In the genomic region with DNA sequence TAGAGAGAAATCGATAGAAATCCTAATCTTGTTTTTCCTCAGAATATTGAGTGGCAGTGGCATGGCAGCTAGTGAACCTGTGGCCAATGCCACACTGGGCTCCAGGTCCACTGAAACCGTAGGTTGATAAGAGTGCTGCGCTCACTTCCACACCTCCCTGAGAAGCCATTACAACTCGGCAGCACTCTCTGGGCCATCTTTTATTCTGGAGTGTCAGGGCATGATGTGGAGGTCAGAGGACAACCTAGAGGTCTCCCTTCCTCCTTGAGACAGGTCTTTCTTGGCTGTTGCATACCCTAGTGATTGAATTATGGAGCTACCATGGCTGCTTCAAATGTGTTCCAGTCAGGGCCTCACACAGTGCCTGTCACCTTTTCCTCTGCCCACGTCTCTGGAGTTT, we compare ENCODE assay signal across 21 mouse cellular contexts. TPM values are rescaled to one million over a fixed set of nuclear protein-coding genes. Genes with fewer than 3 reads are reported as not detected.
DNase-seq lines count a peak whose midpoint lies in the region; ATAC-seq and TF ChIP-seq lines count a peak whose summit lies in the region.
"Had no signal": no experiment of that assay in that cellular context is flagged by ENCODE, and none has a peak within 500 bp of the region (broad histone marks: within the 10 kb centered on the region; RNA-seq: fewer than 3 reads in every experiment).

No protein-coding gene starts in this region.

- no peak for TF ChIP-seq CTCF in kidney, postnatal 0 days (IDR thresholded peaks at IDR 0.05; ENCODE audit: low read depth)

- WGBS in kidney, postnatal 0 days = 66% methylated on average over 5 of the region's 5 CpGs

- ATAC-seq in frontal cortex, adult (ENCODE audit: low TSS enrichment) = peak; percentile 21; the same call in 1 of the 2 replicates
- no peak for ATAC-seq in kidney, postnatal 0 days (replicated peaks; ENCODE audit: low FRiP score, low read depth)
- ATAC-seq in megakaryocyte-erythroid progenitor cell, adult 5-6 weeks (replicated peaks; ENCODE audit: low FRiP score, low TSS enrichment, poor library complexity, severe bottlenecking) = peak; percentile 23; the same call in 1 of the 2 replicates
- ATAC-seq: activated CD4-positive, CD25-positive, alpha-beta regulatory T cell, adult 4 months; forebrain, embryonic 15.5 days; intestine, embryonic 15.5 days had no signal

- DNase-seq in frontal cortex, postnatal 14 days (ENCODE audit: low spot score in 2 of 2) = no peak
- DNase-seq in kidney, postnatal 0 days (ENCODE audit: low spot score) = no peak
- no peak for DNase-seq in kidney, adult 18-20 months
- DNase-seq in ovary, postnatal 36 days (ENCODE audit: low spot score) = no peak
- DNase-seq: adrenal gland, postnatal 10 days; adrenal gland, postnatal 36 days; gastrocnemius, adult 2 months; gastrocnemius, postnatal 14 days; heart, adult 2 months; heart, postnatal 36 days had no signal

- H3K4me3 ChIP-seq in kidney, postnatal 0 days (replicated peaks; ENCODE audit: low read depth, low read length) = no peak overlapping the region
- H3K4me3 ChIP-seq: embryonic facial prominence, embryonic 12.5 days; embryonic facial prominence, embryonic 15.5 days; forebrain, embryonic 12.5 days; forebrain, embryonic 15.5 days; heart, adult 2 months; hindbrain, embryonic 10.5 days; hindbrain, embryonic 13.5 days; intestine, embryonic 15.5 days had no signal

- H3K27ac ChIP-seq in kidney, postnatal 0 days = 0 out of 2 replicates have a peak overlapping the region, but pooled peaks have one; percentile 19
- H3K27ac ChIP-seq: embryonic facial prominence, embryonic 12.5 days; embryonic facial prominence, embryonic 15.5 days; forebrain, embryonic 12.5 days; forebrain, embryonic 15.5 days; gastrocnemius, adult 2 months; heart, adult 2 months; hindbrain, embryonic 10.5 days; hindbrain, embryonic 13.5 days; intestine, embryonic 15.5 days had no signal

- H3K36me3 ChIP-seq in kidney, postnatal 0 days (ENCODE audit: insufficient read depth, low read length) = peaks cover 12% of the 10 kb centered on the region

- no peaks in the 10 kb centered on the region for H3K4me1 ChIP-seq in kidney, postnatal 0 days (replicated peaks; ENCODE audit: insufficient read depth, low read length)
- H3K4me1 ChIP-seq: embryonic facial prominence, embryonic 12.5 days; embryonic facial prominence, embryonic 15.5 days; forebrain, embryonic 12.5 days; forebrain, embryonic 15.5 days; hindbrain, embryonic 10.5 days; hindbrain, embryonic 13.5 days; intestine, embryonic 15.5 days had no signal

- H3K9me3 ChIP-seq in kidney, postnatal 0 days (replicated peaks; ENCODE audit: low read length) = no peaks in the 10 kb centered on the region
- H3K9me3 ChIP-seq: embryonic facial prominence, embryonic 12.5 days; embryonic facial prominence, embryonic 15.5 days; forebrain, embryonic 12.5 days; forebrain, embryonic 15.5 days; hindbrain, embryonic 10.5 days; hindbrain, embryonic 13.5 days; intestine, embryonic 15.5 days had no signal

- no peak overlapping the region for H3K9ac ChIP-seq in kidney, postnatal 0 days (ENCODE audit: low read depth, low read length)
- H3K9ac ChIP-seq: embryonic facial prominence, embryonic 12.5 days; embryonic facial prominence, embryonic 15.5 days; forebrain, embryonic 12.5 days; forebrain, embryonic 15.5 days; hindbrain, embryonic 13.5 days; intestine, embryonic 15.5 days had no signal

- no peaks in the 10 kb centered on the region for H3K27me3 ChIP-seq in kidney, postnatal 0 days (ENCODE audit: insufficient read depth, low read length)
- H3K27me3 ChIP-seq: embryonic facial prominence, embryonic 12.5 days; embryonic facial prominence, embryonic 15.5 days; forebrain, embryonic 12.5 days; forebrain, embryonic 15.5 days; hindbrain, embryonic 13.5 days; intestine, embryonic 15.5 days had no signal

- no peak overlapping the region for H3K4me2 ChIP-seq in kidney, postnatal 0 days (ENCODE audit: low read length)
- H3K4me2 ChIP-seq: embryonic facial prominence, embryonic 12.5 days; embryonic facial prominence, embryonic 15.5 days; forebrain, embryonic 12.5 days; forebrain, embryonic 15.5 days; heart, embryonic 11.5 days; hindbrain, embryonic 13.5 days; intestine, embryonic 15.5 days had no signal

RNA-seq across cellular contexts. Expression of gene Stt3b, which starts 48.3 kb away (rescaled TPM):
- polyA plus RNA-seq in kidney, postnatal 0 days (2015; fragmentation: Nextera tagmentation; extraction: Ambion mirVana) = 72.0 and 75.4 TPM in 2 replicates
- 97.1 and 101 TPM in 2 replicates for total RNA-seq in megakaryocyte-erythroid progenitor cell, adult 5-6 weeks (2014; fragmentation: Nextera tagmentation)
- total RNA-seq in megakaryocyte-erythroid progenitor cell, adult 5-6 weeks (2017) = 94.4 and 108 TPM in 2 replicates
